ENCODE assay signal across 40 mouse cellular contexts in genomic region chr11:94728545-94728944, GRCm38 (mm10). TPM values are rescaled to one million over a fixed set of nuclear protein-coding genes. Genes with fewer than 3 reads are reported as not detected.
"Had no signal": no experiment of that assay in that cellular context is flagged by ENCODE, and none has a peak within 500 bp of the region (broad histone marks: within the 10 kb centered on the region; RNA-seq: fewer than 3 reads in every experiment).

No protein-coding gene starts in this region.

- H3K4me2 ChIP-seq: heart, embryonic 11.5 days; heart, embryonic 13.5 days; heart, embryonic 15.5 days; hindbrain, embryonic 13.5 days; hindbrain, embryonic 15.5 days; kidney, embryonic 15.5 days; limb, embryonic 13.5 days; limb, embryonic 15.5 days; liver, embryonic 12.5 days had no signal

- H3K4me1 ChIP-seq: heart, embryonic 13.5 days; heart, embryonic 15.5 days; hindbrain, embryonic 15.5 days; kidney, embryonic 15.5 days; limb, embryonic 13.5 days; limb, embryonic 15.5 days; liver, embryonic 12.5 days had no signal

- ATAC-seq: hindbrain, postnatal 0 days; intestine, embryonic 16.5 days; liver, embryonic 12.5 days had no signal

- H3K9me3 ChIP-seq: heart, embryonic 13.5 days; heart, embryonic 15.5 days; hindbrain, embryonic 13.5 days; hindbrain, embryonic 15.5 days; kidney, embryonic 15.5 days; limb, embryonic 13.5 days; limb, embryonic 15.5 days; liver, embryonic 12.5 days had no signal

- DNase-seq: gastrocnemius, postnatal 14 days; gastrocnemius, postnatal 36 days; heart, adult 11 months; heart, adult 2 months; heart, postnatal 14 days; heart, postnatal 36 days; kidney, adult 11 months; kidney, adult 2 months; kidney, adult 9 months; kidney, postnatal 14 days; kidney, postnatal 4 days; layer of hippocampus, postnatal 36 days; left cerebral cortex, postnatal 4 days had no signal

- H3K9ac ChIP-seq: heart, embryonic 13.5 days; heart, embryonic 15.5 days; hindbrain, embryonic 13.5 days; hindbrain, embryonic 15.5 days; kidney, embryonic 15.5 days; limb, embryonic 13.5 days; limb, embryonic 15.5 days; liver, embryonic 12.5 days; liver, embryonic 14.5 days had no signal

- H3K27me3 ChIP-seq: heart, embryonic 13.5 days; heart, embryonic 15.5 days; hindbrain, embryonic 13.5 days; hindbrain, embryonic 15.5 days; kidney, embryonic 15.5 days; limb, embryonic 13.5 days; limb, embryonic 15.5 days had no signal

- H3K36me3 ChIP-seq: heart, embryonic 13.5 days; heart, embryonic 15.5 days; hindbrain, embryonic 13.5 days; hindbrain, embryonic 15.5 days; kidney, embryonic 15.5 days; limb, embryonic 13.5 days; limb, embryonic 15.5 days; liver, embryonic 12.5 days had no signal

- H3K4me3 ChIP-seq: heart, adult 2 months; heart, embryonic 13.5 days; heart, embryonic 15.5 days; hindbrain, embryonic 13.5 days; hindbrain, embryonic 15.5 days; kidney, embryonic 15.5 days; layer of hippocampus, adult 2 months; limb, embryonic 13.5 days; limb, embryonic 15.5 days; liver, embryonic 12.5 days had no signal

- H3K27ac ChIP-seq: heart, adult 2 months; heart, embryonic 13.5 days; heart, embryonic 15.5 days; hindbrain, embryonic 13.5 days; hindbrain, embryonic 15.5 days; hindbrain, postnatal 0 days; kidney, embryonic 15.5 days; kidney, postnatal 0 days; layer of hippocampus, adult 2 months; limb, embryonic 13.5 days; limb, embryonic 15.5 days; liver, embryonic 12.5 days; liver, embryonic 14.5 days had no signal

RNA-seq across cellular contexts. Expression of gene Cdc34b, which starts 13.0 kb away (rescaled TPM):
- total RNA-seq: hematopoietic stem cell, adult 5-6 weeks; layer of hippocampus, adult 2 months; left cerebral cortex, postnatal 4 days had no signal
- polyA plus RNA-seq: heart, embryonic 15.5 days; heart, postnatal 0 days; hindbrain, embryonic 15.5 days; hindbrain, postnatal 0 days; intestine, embryonic 14.5 days; intestine, embryonic 16.5 days; limb, embryonic 11.5 days; limb, embryonic 15.5 days; liver, embryonic 12.5 days had no signal

RNA-seq across cellular contexts. Expression of gene Gm11541, which starts 24.2 kb away (rescaled TPM):
- total RNA-seq: gastrocnemius, adult 18-20 months; gastrocnemius, adult 8-10 months; gastrocnemius, postnatal 14 days; gastrocnemius, postnatal 36 days; heart, adult 2 months; heart, postnatal 14 days; heart, postnatal 36 days; hematopoietic stem cell, adult 5-6 weeks; layer of hippocampus, adult 2 months; layer of hippocampus, postnatal 14 days; layer of hippocampus, postnatal 36 days; left cerebral cortex, adult 18-20 months; left cerebral cortex, adult 8-10 months; left cerebral cortex, postnatal 10 days; left cerebral cortex, postnatal 25 days; left cerebral cortex, postnatal 4 days had no signal
- polyA plus RNA-seq: gonadal fat pad, adult 2 months; heart, adult 2 months; heart, embryonic 11.5 days; heart, embryonic 13.5 days; heart, embryonic 15.5 days; kidney, adult 2 months; liver, embryonic 12.5 days; liver, embryonic 14.5 days had no signal

RNA-seq across cellular contexts. Expression of gene Tmem92, which starts 54.0 kb away (rescaled TPM):
- total RNA-seq: gastrocnemius, adult 18-20 months; gastrocnemius, adult 8-10 months; gastrocnemius, postnatal 14 days; gastrocnemius, postnatal 36 days; heart, adult 2 months; heart, postnatal 14 days; heart, postnatal 36 days; hematopoietic stem cell, adult 5-6 weeks; hindbrain, postnatal 0 days; layer of hippocampus, adult 2 months; layer of hippocampus, postnatal 14 days; layer of hippocampus, postnatal 36 days; left cerebral cortex, adult 18-20 months; left cerebral cortex, adult 8-10 months; left cerebral cortex, postnatal 25 days had no signal
- polyA plus RNA-seq: gonadal fat pad, adult 2 months; heart, adult 2 months; heart, embryonic 11.5 days; heart, embryonic 13.5 days; heart, embryonic 15.5 days; heart, postnatal 0 days; hindbrain, embryonic 11.5 days; hindbrain, embryonic 13.5 days; hindbrain, embryonic 15.5 days; hindbrain, postnatal 0 days; intestine, embryonic 14.5 days; intestine, embryonic 16.5 days; kidney, adult 2 months; kidney, embryonic 15.5 days; kidney, postnatal 0 days; limb, embryonic 11.5 days; limb, embryonic 13.5 days; limb, embryonic 15.5 days; liver, embryonic 12.5 days; liver, embryonic 14.5 days had no signal
